Mouse (Mus musculus) stomach, postnatal 0 days (tissue): ENCODE measurements at regions not wholly inside any gene's neighbourhood (a gene's known extent, or its start where the extent isn't known, plus 50 kb on each side); places are given as distances from the start of the nearest gene placed in this dataset.
"Not testable (repeated sequence)": the region's sequence is repeated elsewhere in the genome, so short reads cannot be mapped to it uniquely, and the experiment has no call there.

Source experiments
- ATAC-seq: fragments of 200-750 bp; cut with Nextera tagmentation; 2 replicates; pipeline ENCODE4 v1.8.0; 2017; ENCODE audit not compliant: low FRiP score, low TSS enrichment
- DNase-seq: peaks from one replicate; pipeline ENCODE4 v3.0.0-alpha.2; 2016; ENCODE audit warnings: low spot score
- H3K27ac ChIP-seq: fragments of 300-500 bp; sonication (generic); replicated peaks from 2 replicates; pipeline ENCODE4 v1.5.1; 2014; ENCODE audit warnings: mild to moderate bottlenecking, control low read depth
- H3K27me3 ChIP-seq: fragments of 300-500 bp; sonication (generic); 2 replicates; pipeline ENCODE4 v1.6.1; 2014; ENCODE audit warnings: low read length; ENCODE audit not compliant: control insufficient read depth, insufficient read depth
- H3K36me3 ChIP-seq: fragments of 300-500 bp; sonication (generic); 2 replicates; pipeline ENCODE4 v1.6.1; 2014; ENCODE audit warnings: low read length, mixed read lengths; ENCODE audit not compliant: control insufficient read depth, insufficient read depth
- H3K4me1 ChIP-seq: fragments of 300-500 bp; sonication (generic); replicated peaks from 2 replicates; pipeline ENCODE4 v1.6.1; 2014; ENCODE audit warnings: antibody characterized with exemption; ENCODE audit not compliant: control insufficient read depth, insufficient read depth
- H3K4me2 ChIP-seq: fragments of 300-500 bp; sonication (generic); replicated peaks from 2 replicates; pipeline ENCODE4 v1.6.1; 2014; ENCODE audit warnings: low read depth, mild to moderate bottlenecking, control low read depth, moderate library complexity
- H3K4me3 ChIP-seq: fragments of 300-500 bp; sonication (generic); 2 replicates; pipeline ENCODE4 v1.5.1; 2014; ENCODE audit warnings: low read depth, low read length, control low read depth
- H3K9ac ChIP-seq: fragments of 300-500 bp; sonication (generic); 2 replicates; pipeline ENCODE4 v1.6.1; 2014; ENCODE audit warnings: mild to moderate bottlenecking, low read length, control low read depth, mixed read lengths
- H3K9me3 ChIP-seq: fragments of 300-500 bp; sonication (generic); 2 replicates; pipeline ENCODE4 v1.6.1; 2016; ENCODE audit warnings: low read length; ENCODE audit not compliant: control insufficient read depth
- CTCF ChIP-seq: IDR thresholded peaks from 2 replicates; pipeline ENCODE4 v1.5.1; 2016; ENCODE audit warnings: antibody characterized with exemption, low read depth, mild to moderate bottlenecking, moderate library complexity
- EP300 ChIP-seq: optimal IDR thresholded peaks from 2 replicates; pipeline ENCODE3; 2016; ENCODE audit warnings: antibody characterized with exemption
- WGBS: fragments of 180-500 bp; shearing (Covaris S2); extraction: QIAGEN DNeasy Blood & Tissue Kit; methylation state at CpG from one replicate; pipeline ENCODE4 v1.1.7; 2014; 5-methylcytosine and 5-hydroxymethylcytosine counted together

- H3K27ac ChIP-seq: no peak overlapping the region
- TF ChIP-seq EP300: no peak
- TF ChIP-seq CTCF: no peak
- no peak overlapping the region for H3K4me2 ChIP-seq
- H3K4me1 ChIP-seq: no peaks in the 10 kb centered on the region
- H3K36me3 ChIP-seq: no peaks in the 10 kb centered on the region
- H3K4me3 ChIP-seq: no peak overlapping the region
- DNase-seq (no peak), ATAC-seq (no peak)
- no peaks in the 10 kb centered on the region for H3K27me3 ChIP-seq
- H3K9me3 ChIP-seq: no peaks in the 10 kb centered on the region
- H3K9ac ChIP-seq: no peak overlapping the region
Measured at GRCm38 (mm10) chr11:28075560-28075959, 264.1 kb downstream of the Gm6685 start.

GRCm38 (mm10) chr11:28036236-28036635 lies 303.4 kb downstream of the Gm6685 start:
- H3K36me3 ChIP-seq, H3K9me3 ChIP-seq, H3K4me1 ChIP-seq, H3K4me3 ChIP-seq, H3K9ac ChIP-seq, DNase-seq, H3K27ac ChIP-seq, H3K4me2 ChIP-seq, H3K27me3 ChIP-seq, ATAC-seq: not testable (repeated sequence)
- 86% methylated on average over 3 of the region's 3 CpGs for WGBS

- H3K4me3 ChIP-seq, H3K9ac ChIP-seq, H3K4me1 ChIP-seq, H3K9me3 ChIP-seq, H3K27me3 ChIP-seq, ATAC-seq, DNase-seq, H3K27ac ChIP-seq, H3K4me2 ChIP-seq, H3K36me3 ChIP-seq: not testable (repeated sequence)
Measured at GRCm38 (mm10) chr11:28035538-28035937, 304.1 kb downstream of the Gm6685 start.

- Histone ChIP-seq H3K4me3 (no peak overlapping the region), H3K27me3 (no peaks in the 10 kb centered on the region)
- ATAC-seq: no peak
Measured at GRCm38 (mm10) chr11:28022876-28023275, 316.8 kb downstream of the Gm6685 start.

GRCm38 (mm10) chr11:28020762-28021161 lies 318.9 kb downstream of the Gm6685 start:
- Histone ChIP-seq H3K4me1 (no peaks in the 10 kb centered on the region), H3K4me3 (no peak overlapping the region), H3K9ac (no peak overlapping the region), H3K27ac (no peak overlapping the region), H3K9me3 (no peaks in the 10 kb centered on the region), H3K27me3 (no peaks in the 10 kb centered on the region), H3K4me2 (no peak overlapping the region), H3K36me3 (no peaks in the 10 kb centered on the region)
- 74% methylated on average over 1 of the region's 1 CpGs for WGBS
- TF ChIP-seq CTCF (peak; percentile 22; the same call in 1 of the 2 replicates), EP300 (no peak)
- no peak for DNase-seq
- ATAC-seq: no peak

More at GRCm38 (mm10) chr11:28022876-28023275, 316.8 kb downstream of the Gm6685 start:
- no peaks in the 10 kb centered on the region for H3K36me3 ChIP-seq
- H3K9me3 ChIP-seq: no peaks in the 10 kb centered on the region
- TF ChIP-seq EP300 (no peak), CTCF (no peak)
- no peak for DNase-seq
- no peak overlapping the region for H3K27ac ChIP-seq
- H3K4me1 ChIP-seq: no peaks in the 10 kb centered on the region
- no peak overlapping the region for H3K9ac ChIP-seq
- no peak overlapping the region for H3K4me2 ChIP-seq
